Mouse (Mus musculus) megakaryocyte, embryonic 14.5 days (primary cell): ENCODE measurements around the gene Hyal3. TPM values are rescaled to one million over a fixed set of nuclear protein-coding genes. Genes with fewer than 3 reads are reported as not detected.
A peak's percentile ranks its signal among the peaks of the same experiment; 100 is the strongest.

Experiments used
- H3K27me3 ChIP-seq: replicated peaks from 2 replicates; pipeline ENCODE3; 2012; ENCODE audit warnings: inconsistent platforms
- H3K36me3 ChIP-seq: replicated peaks from 2 replicates; pipeline ENCODE3; 2012; ENCODE audit warnings: low read length, inconsistent platforms, mixed read lengths
- H3K4me1 ChIP-seq: 2 replicates; pipeline ENCODE4 v1.6.1; 2012; ENCODE audit warnings: inconsistent platforms
- H3K4me3 ChIP-seq: replicated peaks from 2 replicates; pipeline ENCODE3; 2012; ENCODE audit warnings: moderate library complexity, mild to moderate bottlenecking, inconsistent platforms
- H3K9me3 ChIP-seq: 2 replicates; pipeline ENCODE4 v1.6.1; 2012; ENCODE audit warnings: inconsistent platforms
- FLI1 ChIP-seq: IDR thresholded peaks from 2 replicates; pipeline ENCODE4 v1.6.1; 2012; ENCODE audit warnings: low read length, inconsistent platforms, mixed read lengths
- GATA1 ChIP-seq: IDR thresholded peaks from 3 replicates; pipeline ENCODE4 v1.6.1; 2012; ENCODE audit warnings: mixed read lengths, low read length, inconsistent platforms, borderline replicate concordance
- polyA plus RNA-seq: library from polyadenylated mRNA; stranded (reverse); fragments of >175 nt; gene quantifications from 2 replicates; pipeline ENCODE4 v1.2.3, GENCODE M21; 2012; ENCODE audit warnings: low replicate concordance; ENCODE audit not compliant: insufficient read depth

Gene Hyal3
- polyA plus RNA-seq, 1 experiment: 0.31 TPM

DNA sequence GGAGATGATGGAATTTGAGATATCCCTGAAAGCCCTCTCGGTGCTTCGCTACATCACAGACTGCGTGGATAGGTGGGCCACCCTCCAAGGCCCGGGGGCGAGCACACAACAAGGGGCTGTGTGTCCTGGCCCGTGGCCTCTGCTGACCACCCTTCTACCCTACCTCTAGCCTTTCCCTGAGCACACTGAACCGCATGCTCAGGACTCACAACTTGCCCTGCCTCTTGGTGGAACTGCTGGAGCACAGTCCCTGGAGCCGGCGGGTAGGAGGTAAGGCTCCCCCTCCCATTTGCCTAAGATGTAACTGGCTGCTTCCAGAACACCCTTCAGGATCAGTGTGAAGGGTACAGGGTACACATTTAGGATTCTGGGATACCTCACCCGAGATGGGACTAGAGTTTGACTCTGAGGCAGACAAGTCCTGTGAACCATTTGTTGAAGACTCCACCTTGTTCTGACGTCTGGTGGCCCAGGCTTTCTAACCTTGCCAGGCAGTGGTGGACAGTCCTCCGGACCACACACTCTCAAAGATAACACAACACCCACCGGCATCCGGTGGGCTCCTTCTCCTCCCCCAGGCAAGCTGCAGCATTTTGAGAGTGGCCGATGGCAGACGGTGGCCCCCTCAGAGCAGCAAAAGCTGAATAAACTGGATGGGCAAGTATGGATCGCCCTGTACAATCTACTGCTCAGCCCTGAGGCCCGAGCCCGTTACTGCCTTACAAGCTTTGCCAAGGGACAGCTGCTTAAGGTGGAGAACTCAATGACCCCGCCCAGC lies 31.1 kb upstream of the Hyal3 start:
- Histone ChIP-seq H3K4me3 (no peak overlapping the region), H3K9me3 (no peaks in the 10 kb centered on the region), H3K4me1 (peaks cover 87% of the 10 kb centered on the region), H3K36me3 (peaks cover 17% of the 10 kb centered on the region), H3K27me3 (peaks cover 8% of the 10 kb centered on the region)
- no peak for TF ChIP-seq GATA1
- TF ChIP-seq FLI1: no peak

DNA sequence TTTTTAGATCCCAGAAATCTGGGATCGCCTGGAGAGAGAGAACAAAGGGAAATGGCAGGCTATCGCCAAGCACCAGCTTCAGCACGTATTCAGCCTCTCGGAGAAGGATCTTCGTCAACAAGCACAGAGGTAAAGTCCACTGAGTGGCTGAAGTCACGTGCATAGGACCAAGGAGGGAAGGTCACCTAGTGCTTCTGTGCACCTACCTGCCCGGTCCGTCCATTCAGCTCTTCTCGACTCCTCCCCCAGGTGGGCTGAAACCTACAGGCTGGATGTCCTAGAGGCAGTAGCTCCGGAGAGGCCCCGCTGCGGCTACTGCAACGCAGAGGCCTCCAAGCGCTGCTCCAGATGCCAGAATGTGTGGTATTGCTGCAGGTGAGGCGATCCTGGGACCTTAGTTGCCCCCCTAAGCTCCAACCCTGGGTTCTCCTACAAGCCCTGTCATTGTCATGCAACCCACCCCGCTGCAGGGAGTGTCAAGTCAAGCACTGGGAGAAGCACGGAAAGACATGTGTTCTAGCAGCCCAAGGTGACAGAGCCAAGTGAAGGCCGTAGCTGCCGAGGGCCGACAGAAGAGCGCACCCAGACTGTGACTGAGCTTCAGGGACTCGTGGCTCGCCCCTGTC lies 30.0 kb upstream of the Hyal3 start:
- no peak for TF ChIP-seq GATA1
- no peak for TF ChIP-seq FLI1

DNA sequence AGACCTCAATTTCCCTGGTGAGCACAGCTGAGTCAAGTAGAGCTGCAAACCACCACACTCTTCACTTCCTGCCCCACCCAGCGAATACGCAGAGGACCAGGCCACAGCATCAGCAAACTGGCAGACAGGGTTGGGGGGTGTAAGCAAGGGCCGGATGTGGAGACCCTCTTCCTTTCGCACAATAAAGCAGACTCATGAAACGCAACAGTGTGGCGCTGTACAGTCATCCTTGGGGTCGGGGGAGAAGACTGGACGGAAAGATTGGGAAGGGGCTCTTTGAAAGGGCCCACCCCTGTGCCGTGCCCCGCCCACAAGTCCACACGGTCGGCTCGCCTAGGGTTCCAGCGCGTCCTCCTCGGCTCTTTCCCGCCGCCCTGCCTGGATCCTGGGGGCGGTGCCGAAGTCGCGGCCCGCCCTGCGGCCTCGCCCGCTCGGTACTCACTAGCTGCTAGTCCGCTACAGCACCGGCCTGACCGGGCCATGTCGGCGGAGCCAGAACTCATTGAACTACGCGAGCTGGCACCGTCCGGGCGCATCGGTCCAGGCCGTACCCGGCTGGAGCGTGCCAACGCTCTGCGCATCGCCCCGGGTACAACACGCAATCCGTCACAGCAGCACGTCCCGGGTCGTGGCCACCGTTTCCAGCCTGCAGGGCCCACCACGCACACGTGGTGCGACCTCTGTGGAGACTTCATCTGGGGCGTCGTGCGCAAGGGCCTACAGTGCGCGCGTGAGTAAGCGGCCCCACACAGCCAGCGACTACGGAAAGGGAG lies 29.3 kb upstream of the Hyal3 start, which contains the start of gene Rassf1:
Gene Rassf1, plus strand, starts transcription at position 439 of the 773 bp plus-strand sequence.
- TF ChIP-seq GATA1: no peak
- no peak for TF ChIP-seq FLI1
- Histone ChIP-seq H3K27me3 (peaks cover 8% of the 10 kb centered on the region), H3K36me3 (peaks cover 2% of the 10 kb centered on the region), H3K4me3 (peak within 1 kb of the TSS; percentile 96), H3K9me3 (no peaks in the 10 kb centered on the region), H3K4me1 (peaks cover 77% of the 10 kb centered on the region)

More for the DNA sequence above, 30.0 kb upstream of the Hyal3 start:
- Histone ChIP-seq H3K9me3 (no peaks in the 10 kb centered on the region), H3K4me1 (peaks cover 78% of the 10 kb centered on the region), H3K36me3 (peaks cover 6% of the 10 kb centered on the region), H3K4me3 (peak overlapping the region; percentile 96), H3K27me3 (peaks cover 8% of the 10 kb centered on the region)

GRCm38 (mm10) chr9:107551890-107552355 lies 28.7 kb upstream of the Hyal3 start:
- no peak for TF ChIP-seq FLI1
- TF ChIP-seq GATA1: no peak

DNA sequence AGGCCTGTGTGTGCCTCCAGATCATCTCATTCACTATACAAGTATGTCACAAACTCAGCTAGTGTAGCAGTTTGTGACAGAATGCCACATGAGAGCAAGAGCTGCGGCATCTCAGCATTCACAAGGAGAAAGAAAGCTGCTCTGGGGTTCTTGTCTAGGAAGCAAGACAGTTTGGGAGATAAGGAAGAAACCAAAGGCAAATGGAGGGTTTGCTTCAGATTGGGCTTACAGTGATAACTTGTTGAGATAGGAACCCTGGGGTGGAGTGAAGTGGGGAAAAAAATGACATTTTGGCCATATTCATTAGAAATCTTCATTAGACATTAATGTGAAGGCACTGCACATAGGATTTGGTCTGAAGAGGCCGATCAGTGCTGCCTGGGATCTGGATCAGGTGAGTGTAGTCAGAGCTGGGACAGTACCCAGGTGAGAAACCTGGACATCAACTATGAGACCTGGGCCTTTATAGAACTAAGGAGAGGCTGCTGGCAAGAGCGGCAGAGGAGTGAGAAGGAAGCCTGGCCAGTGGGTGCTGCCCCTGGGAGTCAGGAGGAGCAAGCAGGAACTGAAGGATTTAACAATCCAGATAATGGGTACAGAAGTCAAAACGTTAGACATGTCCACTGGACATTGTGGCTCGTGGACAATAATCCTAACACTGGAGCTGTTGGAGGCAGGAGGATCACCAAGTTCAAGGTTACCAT lies 27.8 kb upstream of the Hyal3 start:
- no peak for TF ChIP-seq FLI1
- no peak for TF ChIP-seq GATA1
- H3K4me3 ChIP-seq: peak overlapping the region; percentile 96
- peaks cover 77% of the 10 kb centered on the region for H3K4me1 ChIP-seq
- peaks cover 15% of the 10 kb centered on the region for H3K36me3 ChIP-seq
- no peaks in the 10 kb centered on the region for H3K9me3 ChIP-seq
- H3K27me3 ChIP-seq: peaks cover 8% of the 10 kb centered on the region

More at GRCm38 (mm10) chr9:107551890-107552355, 28.7 kb upstream of the Hyal3 start:
- H3K4me3 ChIP-seq: peak overlapping the region; percentile 96
- no peaks in the 10 kb centered on the region for H3K9me3 ChIP-seq
- H3K27me3 ChIP-seq: peaks cover 8% of the 10 kb centered on the region
- peaks cover 77% of the 10 kb centered on the region for H3K4me1 ChIP-seq
- H3K36me3 ChIP-seq: peaks cover 6% of the 10 kb centered on the region

DNA sequence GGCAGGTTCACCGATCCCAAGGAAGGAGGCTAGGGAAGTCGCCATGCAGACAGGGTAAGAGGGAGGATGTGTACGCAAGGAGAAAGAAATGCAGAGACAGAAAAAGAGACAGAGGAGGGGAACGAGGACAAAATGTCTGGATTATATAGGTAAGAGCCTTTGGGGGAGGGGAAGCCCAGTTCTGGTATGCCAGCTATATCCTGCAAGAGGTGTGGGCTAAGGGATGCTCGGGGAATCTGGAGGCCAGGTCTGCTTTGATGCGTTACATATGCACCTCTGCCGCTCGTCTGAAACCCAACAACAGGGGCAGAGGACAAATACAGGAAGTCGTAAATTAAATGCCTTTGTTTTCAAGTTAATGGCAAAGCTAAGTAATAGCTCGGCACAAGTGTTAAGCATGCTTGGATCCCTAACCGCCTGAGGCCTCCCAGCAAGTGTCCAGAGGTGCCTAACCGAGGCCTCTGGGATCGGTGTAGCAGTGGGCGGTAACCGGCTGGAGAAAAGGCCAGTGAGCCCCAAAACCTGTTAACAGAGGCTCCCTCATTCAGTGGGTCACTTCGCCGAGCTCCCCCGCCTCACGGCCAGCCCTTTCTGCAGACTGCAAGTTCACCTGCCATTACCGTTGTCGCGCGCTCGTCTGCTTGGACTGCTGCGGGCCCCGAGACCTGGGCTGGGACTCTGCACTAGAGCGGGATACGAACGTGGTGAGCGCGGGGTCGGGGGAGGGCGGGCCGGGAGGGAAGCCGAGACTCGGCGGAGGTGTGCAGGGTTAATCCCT lies 26.9 kb upstream of the Hyal3 start:
- H3K9me3 ChIP-seq: no peaks in the 10 kb centered on the region
- no peak for TF ChIP-seq FLI1

GRCm38 (mm10) chr9:107554319-107554825 lies 26.2 kb upstream of the Hyal3 start:
- Histone ChIP-seq H3K9me3 (no peaks in the 10 kb centered on the region), H3K36me3 (peaks cover 31% of the 10 kb centered on the region), H3K4me1 (peaks cover 66% of the 10 kb centered on the region), H3K27me3 (peaks cover 3% of the 10 kb centered on the region), H3K4me3 (peak overlapping the region; percentile 96)
- no peak for TF ChIP-seq GATA1
- peak; percentile 13; the same call in 1 of the 2 replicates for TF ChIP-seq FLI1

More for the DNA sequence above, 26.9 kb upstream of the Hyal3 start:
- Histone ChIP-seq H3K27me3 (peaks cover 8% of the 10 kb centered on the region), H3K4me1 (peaks cover 70% of the 10 kb centered on the region), H3K4me3 (peak overlapping the region; percentile 96), H3K36me3 (peaks cover 24% of the 10 kb centered on the region)

DNA sequence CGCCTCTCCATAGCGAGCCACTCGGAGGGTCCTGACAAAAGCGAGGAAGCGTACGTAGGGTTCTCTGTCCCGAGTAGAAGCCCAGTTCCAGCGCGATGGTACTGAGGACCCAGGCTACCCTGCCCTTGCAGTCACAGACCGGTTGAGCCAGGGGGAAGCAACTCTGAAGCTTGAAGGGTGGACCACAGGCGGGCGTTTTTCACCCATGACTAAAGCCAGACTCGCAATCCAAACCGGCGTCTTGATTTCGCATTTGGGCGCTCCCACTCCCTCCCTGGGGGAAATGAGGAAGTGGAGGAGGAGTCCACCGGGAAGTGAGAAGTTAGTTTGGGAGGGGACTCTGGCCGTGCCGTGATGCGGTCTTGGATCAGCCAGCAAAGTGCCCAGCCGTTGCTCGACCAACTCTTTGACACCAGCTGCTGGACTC lies 25.6 kb upstream of the Hyal3 start:
- peaks cover 37% of the 10 kb centered on the region for H3K36me3 ChIP-seq
- H3K9me3 ChIP-seq: no peaks in the 10 kb centered on the region
- no peaks in the 10 kb centered on the region for H3K27me3 ChIP-seq
- TF ChIP-seq FLI1 (no peak), GATA1 (no peak)
- peaks cover 61% of the 10 kb centered on the region for H3K4me1 ChIP-seq
- H3K4me3 ChIP-seq: peak overlapping the region; percentile 96

DNA sequence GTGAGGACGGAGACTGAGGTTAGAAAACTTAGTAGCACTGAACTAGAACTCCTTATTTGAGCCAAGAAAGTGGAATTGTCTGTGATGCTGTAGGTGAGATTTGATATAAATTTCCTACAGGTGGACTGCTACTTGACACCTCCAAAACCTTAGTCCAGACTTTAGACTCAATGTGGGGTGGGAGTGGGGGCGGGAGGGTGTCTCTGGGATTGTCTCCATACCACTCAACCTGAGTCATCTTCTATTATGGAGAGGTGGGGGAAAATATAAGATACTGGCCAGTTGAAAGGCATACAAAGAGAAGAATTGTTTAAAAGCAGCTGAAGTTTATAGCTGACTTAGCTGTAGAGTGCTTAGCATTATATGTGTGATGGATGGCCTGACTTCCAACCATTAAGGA lies 24.9 kb upstream of the Hyal3 start:
- H3K4me3 ChIP-seq: peak overlapping the region; percentile 96
- TF ChIP-seq GATA1: no peak
- TF ChIP-seq FLI1: no peak
- no peaks in the 10 kb centered on the region for H3K27me3 ChIP-seq
- peaks cover 44% of the 10 kb centered on the region for H3K36me3 ChIP-seq
- no peaks in the 10 kb centered on the region for H3K9me3 ChIP-seq
- peaks cover 54% of the 10 kb centered on the region for H3K4me1 ChIP-seq
